Mouse (Mus musculus) cerebellum, postnatal 36 days (tissue): ENCODE data around the gene Frmd6.

ENCODE experiments used
- DNase-seq, 2 experiments: peaks; one replicate each; pipeline ENCODE4 v3.0.0; 2021 to 2022; ENCODE audit warnings: mixed read lengths in 2 of 2

Frmd6 gene

GRCm38 (mm10) chr12:70824729-70825650, at the start of gene Frmd6:
TSS of gene Frmd6 (plus strand) at chr12:70825514.
- peak; percentile 89 to 95 for DNase-seq

GRCm38 (mm10) chr12:70775609-70776008, 49.7 kb upstream of the Frmd6 start:
- DNase-seq = no peak

- DNase-seq = peak in 1 of 2 experiments; percentile 28
These were observed 48.6 kb upstream of the Frmd6 start for GRCm38 (mm10) chr12:70776683-70777082.

GRCm38 (mm10) chr12:70777466-70777865, 47.8 kb upstream of the Frmd6 start:
- DNase-seq = no peak

- DNase-seq = no peak
These were observed 47.4 kb upstream of the Frmd6 start for GRCm38 (mm10) chr12:70777866-70778265.

GRCm38 (mm10) chr12:70778271-70778670, 47.0 kb upstream of the Frmd6 start:
- DNase-seq = no peak

- DNase-seq = no peak
These were observed 46.6 kb upstream of the Frmd6 start for GRCm38 (mm10) chr12:70778724-70779123.

- no peak for DNase-seq
These were observed 42.3 kb upstream of the Frmd6 start for GRCm38 (mm10) chr12:70783049-70783448.

GRCm38 (mm10) chr12:70783475-70784239, 41.7 kb upstream of the Frmd6 start:
- no peak for DNase-seq

GRCm38 (mm10) chr12:70784240-70784705, 41.0 kb upstream of the Frmd6 start:
- DNase-seq = no peak

- DNase-seq = no peak
These were observed 36.0 kb upstream of the Frmd6 start for GRCm38 (mm10) chr12:70789341-70789740.

GRCm38 (mm10) chr12:70793291-70793690, 32.0 kb upstream of the Frmd6 start:
- DNase-seq = no peak

- no peak for DNase-seq
These were observed 30.5 kb upstream of the Frmd6 start for GRCm38 (mm10) chr12:70794543-70795388.

- DNase-seq = no peak
These were observed 30.0 kb upstream of the Frmd6 start for GRCm38 (mm10) chr12:70795389-70795711.

- no peak for DNase-seq
These were observed 26.8 kb upstream of the Frmd6 start for GRCm38 (mm10) chr12:70798496-70798895.

GRCm38 (mm10) chr12:70799231-70800002, 25.9 kb upstream of the Frmd6 start:
- no peak for DNase-seq

GRCm38 (mm10) chr12:70800086-70800485, 25.2 kb upstream of the Frmd6 start:
- DNase-seq = no peak

GRCm38 (mm10) chr12:70801361-70801760, 24.0 kb upstream of the Frmd6 start:
- no peak for DNase-seq

GRCm38 (mm10) chr12:70803494-70803893, 21.8 kb upstream of the Frmd6 start:
- DNase-seq = no peak

GRCm38 (mm10) chr12:70804989-70805388, 20.3 kb upstream of the Frmd6 start:
- no peak for DNase-seq

- no peak for DNase-seq
These were observed 17.8 kb upstream of the Frmd6 start for GRCm38 (mm10) chr12:70807543-70807942.

- DNase-seq = no peak
These were observed 17.3 kb upstream of the Frmd6 start for GRCm38 (mm10) chr12:70807975-70808374.
